Mouse (Mus musculus) heart, embryonic 12.5 days (tissue): ENCODE measurements around the gene Asic4. TPM values are rescaled to one million over a fixed set of nuclear protein-coding genes. Genes with fewer than 3 reads are reported as not detected.

Experiments
- ATAC-seq: fragments of 200-750 bp; cut with Nextera tagmentation; 2 replicates; pipeline ENCODE4 v1.8.0; 2017; ENCODE audit warnings: moderate TSS enrichment, moderate library complexity; ENCODE audit not compliant: insufficient number of reproducible peaks, low FRiP score
- H3K27ac ChIP-seq: fragments of 300-500 bp; sonication (generic); 2 replicates; pipeline ENCODE4 v1.5.1; 2016; ENCODE audit warnings: mild to moderate bottlenecking, moderate library complexity; ENCODE audit not compliant: poor library complexity, severe bottlenecking
- H3K27me3 ChIP-seq: fragments of 300-500 bp; sonication (generic); replicated peaks from 2 replicates; pipeline ENCODE4 v1.6.1; 2016; ENCODE audit warnings: mild to moderate bottlenecking, moderate library complexity
- H3K36me3 ChIP-seq: fragments of 300-500 bp; sonication (generic); 2 replicates; pipeline ENCODE4 v1.6.1; 2016; ENCODE audit warnings: mild to moderate bottlenecking, moderate library complexity
- H3K4me1 ChIP-seq: fragments of 300-500 bp; sonication (generic); replicated peaks from 2 replicates; pipeline ENCODE4 v1.6.1; 2016; ENCODE audit warnings: mild to moderate bottlenecking
- H3K4me2 ChIP-seq: fragments of 300-500 bp; sonication (generic); 2 replicates; pipeline ENCODE4 v1.6.1; 2016; ENCODE audit warnings: mild to moderate bottlenecking, moderate library complexity
- H3K4me3 ChIP-seq: fragments of 300-500 bp; sonication (generic); 2 replicates; pipeline ENCODE4 v1.5.1; 2016; ENCODE audit warnings: mild to moderate bottlenecking
- H3K9ac ChIP-seq: fragments of 300-500 bp; sonication (generic); 2 replicates; pipeline ENCODE4 v1.6.1; 2016; ENCODE audit warnings: mild to moderate bottlenecking, moderate library complexity
- H3K9me3 ChIP-seq: fragments of 300-500 bp; sonication (generic); replicated peaks from 2 replicates; pipeline ENCODE4 v1.6.1; 2016; ENCODE audit warnings: mild to moderate bottlenecking, moderate library complexity
- WGBS: fragments of 180-500 bp; shearing (Covaris S2); methylation state at CpG from one replicate; pipeline ENCODE4 v1.1.7; 2016; 5-methylcytosine and 5-hydroxymethylcytosine counted together
- polyA plus RNA-seq: library from polyadenylated mRNA; unstranded; fragments of >200 nt; fragmentation: Nextera tagmentation; extraction: Ambion mirVana; gene quantifications from 2 replicates; pipeline ENCODE4 v1.2.1, GENCODE M21; 2016

Gene Asic4
- 0.24 and 0.33 TPM in 2 replicates for polyA plus RNA-seq

DNA sequence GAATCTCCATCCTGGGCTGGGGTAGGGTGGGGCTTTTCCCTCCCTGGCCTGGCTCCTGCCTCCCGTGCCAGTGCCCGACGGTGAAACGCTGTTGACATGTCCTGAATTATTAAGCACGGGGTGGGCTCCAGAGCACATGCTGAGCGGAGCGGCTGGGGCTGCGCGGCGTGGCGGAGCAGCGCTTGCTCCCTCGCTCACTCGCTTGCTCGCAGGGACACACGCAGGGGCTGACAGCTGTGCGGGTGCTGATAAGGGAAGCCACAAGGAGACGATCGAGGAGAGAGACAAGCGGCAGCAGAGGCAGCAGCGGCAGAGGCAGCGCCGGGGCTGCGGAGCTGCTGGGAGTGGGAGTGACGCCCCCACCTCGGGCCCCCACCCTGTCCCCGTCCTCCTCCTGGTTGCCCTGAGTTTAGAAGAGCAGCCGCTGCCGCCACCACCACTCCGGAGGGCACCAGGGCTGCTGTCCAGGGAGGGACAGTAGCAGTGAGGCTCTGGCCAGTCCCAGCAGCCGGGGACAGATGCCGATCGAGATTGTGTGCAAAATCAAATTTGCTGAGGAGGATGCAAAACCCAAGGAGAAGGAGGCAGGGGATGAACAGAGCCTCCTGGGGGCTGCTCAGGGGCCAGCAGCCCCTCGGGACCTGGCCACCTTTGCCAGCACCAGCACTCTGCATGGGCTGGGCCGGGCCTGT lies at the start of gene Asic4:
Gene Asic4, plus strand, starts transcription at position 123 of the 692 bp plus-strand sequence.
- Histone ChIP-seq H3K27me3 (peaks cover 88% of the 10 kb centered on the region), H3K4me1 (peaks cover 59% of the 10 kb centered on the region), H3K4me3 (peak within 1 kb of the TSS; percentile 36), H3K4me2 (peak within 1 kb of the TSS; percentile 71), H3K9ac (peak within 1 kb of the TSS; percentile 53), H3K9me3 (no peaks in the 10 kb centered on the region), H3K36me3 (no peaks in the 10 kb centered on the region), H3K27ac (no peak within 1 kb of the TSS)
- no peak for ATAC-seq
- WGBS = 1% methylated on average over 35 of the region's 35 CpGs

DNA sequence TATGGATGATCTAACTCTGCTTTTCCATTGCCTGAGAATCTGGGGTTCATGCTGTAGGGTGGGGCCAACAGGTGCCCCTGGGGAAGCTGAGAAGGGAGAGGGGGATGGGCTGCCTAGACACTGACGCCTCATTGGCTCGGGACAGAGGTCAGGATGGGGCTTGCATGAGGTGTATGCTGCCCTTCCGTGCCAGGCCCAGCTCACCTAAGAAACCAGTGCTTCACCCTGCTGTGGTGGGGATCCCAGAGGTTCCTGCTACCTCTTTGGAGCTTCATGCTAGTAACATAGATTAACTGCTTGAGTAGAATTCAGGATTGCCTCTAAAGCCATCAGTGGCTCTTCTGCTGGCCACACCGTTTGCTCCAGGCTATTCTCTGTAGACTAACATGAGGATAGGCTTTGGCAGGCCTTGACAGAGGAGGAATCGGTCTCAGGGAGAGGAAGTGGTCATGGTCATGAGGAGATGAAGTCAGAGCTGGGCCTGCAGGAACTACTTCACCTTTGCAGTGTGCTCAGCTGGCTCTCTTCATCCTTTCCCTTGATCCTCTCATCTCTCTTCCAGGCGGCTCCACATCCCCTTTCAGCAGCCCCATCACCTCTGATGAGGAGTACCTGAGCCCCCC lies 49.6 kb upstream of the Asic4 start:
- WGBS = 20% methylated on average over 6 of the region's 6 CpGs
- ATAC-seq = 0 out of 2 replicates have a peak, but pooled peaks have one; percentile 13
- peaks cover 65% of the 10 kb centered on the region for H3K36me3 ChIP-seq

DNA sequence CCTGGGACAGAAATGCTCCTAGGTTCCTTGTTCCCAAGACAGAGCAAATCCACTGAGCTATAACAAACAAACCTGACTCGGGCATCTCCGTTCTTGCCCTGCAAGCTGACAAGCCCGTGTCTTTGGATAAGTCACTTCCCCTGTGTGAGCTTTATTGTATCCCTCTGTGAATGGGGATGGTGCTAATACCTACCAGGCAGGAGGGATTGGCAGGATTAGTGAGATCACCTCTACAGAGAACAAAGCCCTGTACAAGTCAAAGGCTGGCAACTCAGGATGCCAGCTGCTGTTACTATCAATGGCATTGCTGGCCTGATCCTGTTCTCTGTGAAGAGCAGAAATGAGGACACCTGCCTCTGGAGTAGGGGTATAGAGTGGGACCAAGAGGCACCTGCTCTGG lies 44.7 kb upstream of the Asic4 start:
- peaks cover 78% of the 10 kb centered on the region for H3K36me3 ChIP-seq
- H3K9ac ChIP-seq = no peak overlapping the region
- H3K4me3 ChIP-seq = no peak overlapping the region
- H3K27ac ChIP-seq = 0 out of 2 replicates have a peak overlapping the region, but pooled peaks have one; percentile 5
- H3K4me1 ChIP-seq = peaks cover 77% of the 10 kb centered on the region
- no peak for ATAC-seq
- H3K4me2 ChIP-seq = no peak overlapping the region
- H3K27me3 ChIP-seq = no peaks in the 10 kb centered on the region
- WGBS = 77% methylated on average over 3 of the region's 3 CpGs
- H3K9me3 ChIP-seq = no peaks in the 10 kb centered on the region

More for the DNA sequence above, 49.6 kb upstream of the Asic4 start:
- Histone ChIP-seq H3K4me3 (peak overlapping the region; percentile 49), H3K9me3 (no peaks in the 10 kb centered on the region), H3K9ac (peak overlapping the region; percentile 76), H3K4me1 (peaks cover 64% of the 10 kb centered on the region), H3K4me2 (peak overlapping the region; percentile 79), H3K27me3 (no peaks in the 10 kb centered on the region), H3K27ac (peak overlapping the region; percentile 100)

DNA sequence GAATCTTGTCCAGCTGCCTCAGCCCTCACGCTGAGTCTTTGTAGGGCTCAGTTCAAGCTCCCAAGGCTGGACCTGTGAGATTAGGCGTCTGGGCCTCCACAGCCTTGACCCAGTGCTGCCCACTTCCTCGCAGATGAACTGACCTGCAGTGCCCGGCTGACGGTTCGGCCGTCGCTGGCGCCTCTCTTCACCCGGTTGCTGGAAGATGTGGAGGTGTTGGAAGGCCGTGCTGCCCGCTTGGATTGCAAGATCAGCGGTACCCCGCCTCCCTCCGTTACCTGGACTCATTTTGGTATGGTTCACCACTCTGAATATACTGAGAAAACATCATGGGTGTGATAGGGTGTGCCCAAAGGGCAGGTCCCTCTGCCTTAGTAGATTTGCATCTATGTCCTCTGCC lies 44.1 kb upstream of the Asic4 start:
- Histone ChIP-seq H3K9me3 (no peaks in the 10 kb centered on the region), H3K4me3 (no peak overlapping the region), H3K4me2 (no peak overlapping the region), H3K27me3 (no peaks in the 10 kb centered on the region), H3K27ac (0 out of 2 replicates have a peak overlapping the region, but pooled peaks have one; percentile 5), H3K36me3 (peaks cover 81% of the 10 kb centered on the region), H3K9ac (peak overlapping the region; percentile 5; the same call in 1 of the 2 replicates), H3K4me1 (peaks cover 76% of the 10 kb centered on the region)
- ATAC-seq = no peak
- WGBS = 89% methylated on average over 15 of the region's 15 CpGs

DNA sequence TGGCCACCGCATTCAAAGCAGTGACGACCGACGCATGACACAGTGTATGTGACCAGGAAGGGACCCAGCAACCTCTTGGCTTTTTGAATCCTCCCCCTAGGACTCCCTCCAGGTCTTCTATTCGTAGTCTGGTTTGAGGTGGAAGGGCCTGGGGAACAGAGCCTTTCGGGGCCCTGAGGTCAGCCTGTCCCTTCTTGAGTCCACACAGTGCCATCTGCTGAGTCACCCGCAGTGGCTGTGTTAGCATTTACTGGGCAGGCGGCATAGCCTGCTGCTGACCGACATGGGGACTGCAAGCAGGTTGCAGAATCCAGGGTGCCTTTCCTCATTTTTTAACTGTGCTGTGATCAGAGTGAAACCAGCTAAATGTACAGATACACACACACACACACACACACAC lies 43.2 kb upstream of the Asic4 start:
- H3K27me3 ChIP-seq = no peaks in the 10 kb centered on the region
- H3K4me2 ChIP-seq = no peak overlapping the region
- no peaks in the 10 kb centered on the region for H3K9me3 ChIP-seq
- peaks cover 69% of the 10 kb centered on the region for H3K4me1 ChIP-seq
- ATAC-seq = no peak
- H3K4me3 ChIP-seq = no peak overlapping the region
- H3K36me3 ChIP-seq = peaks cover 81% of the 10 kb centered on the region
- H3K27ac ChIP-seq = peak overlapping the region; percentile 90
- WGBS = 79% methylated on average over 9 of the region's 9 CpGs
- H3K9ac ChIP-seq = peak overlapping the region; percentile 14; the same call in 1 of the 2 replicates

DNA sequence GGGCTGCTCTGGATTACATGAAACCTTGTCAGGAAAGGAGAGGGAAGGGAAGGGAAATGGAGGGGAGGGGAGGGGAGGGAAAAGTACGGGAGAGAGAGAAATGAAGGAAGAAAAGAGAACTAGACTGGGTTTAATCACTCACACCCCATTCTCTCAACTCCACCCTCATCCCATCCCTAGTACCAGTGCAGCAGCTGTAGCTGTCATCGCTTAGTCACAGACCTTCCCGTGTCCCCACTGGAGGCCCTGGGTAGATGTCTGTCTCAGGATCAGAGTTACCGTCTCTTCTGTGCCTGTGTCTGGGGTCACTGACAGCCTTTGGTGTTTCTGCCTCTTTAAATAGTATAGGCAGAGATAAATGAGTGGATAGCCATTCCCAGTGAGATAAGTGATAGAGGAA lies 42.0 kb upstream of the Asic4 start:
- Histone ChIP-seq H3K4me2 (0 out of 2 replicates have a peak overlapping the region, but pooled peaks have one; percentile 0), H3K4me1 (peaks cover 65% of the 10 kb centered on the region), H3K4me3 (no peak overlapping the region), H3K9ac (no peak overlapping the region), H3K27me3 (no peaks in the 10 kb centered on the region), H3K27ac (peak overlapping the region; percentile 90), H3K9me3 (no peaks in the 10 kb centered on the region), H3K36me3 (peaks cover 80% of the 10 kb centered on the region)
- WGBS = 25% methylated on average over 4 of the region's 4 CpGs
- ATAC-seq = peak; percentile 66; the same call in 1 of the 2 replicates

DNA sequence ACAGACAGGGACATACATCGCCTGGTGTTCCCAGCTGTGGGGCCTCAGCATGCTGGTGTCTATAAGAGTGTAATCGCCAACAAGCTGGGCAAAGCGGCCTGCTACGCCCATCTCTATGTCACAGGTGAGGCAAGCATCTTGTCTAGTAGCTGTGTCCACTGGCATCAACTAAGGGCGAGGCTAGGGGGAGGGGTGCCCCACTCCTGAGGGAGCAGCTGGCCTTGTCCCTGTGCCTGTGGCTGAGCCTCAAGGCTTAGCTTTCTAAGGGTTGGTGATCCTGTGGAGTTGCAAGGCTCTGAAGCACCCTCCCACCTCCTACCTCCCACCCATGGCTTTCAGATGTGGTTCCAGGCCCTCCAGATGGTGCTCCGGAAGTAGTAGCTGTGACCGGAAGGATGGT lies 40.3 kb upstream of the Asic4 start:
- 89% methylated on average over 7 of the region's 7 CpGs for WGBS
- Histone ChIP-seq H3K36me3 (peaks cover 76% of the 10 kb centered on the region), H3K4me1 (peaks cover 62% of the 10 kb centered on the region), H3K9ac (no peak overlapping the region), H3K27me3 (no peaks in the 10 kb centered on the region), H3K4me3 (no peak overlapping the region), H3K9me3 (no peaks in the 10 kb centered on the region), H3K27ac (no peak overlapping the region), H3K4me2 (no peak overlapping the region)
- no peak for ATAC-seq

DNA sequence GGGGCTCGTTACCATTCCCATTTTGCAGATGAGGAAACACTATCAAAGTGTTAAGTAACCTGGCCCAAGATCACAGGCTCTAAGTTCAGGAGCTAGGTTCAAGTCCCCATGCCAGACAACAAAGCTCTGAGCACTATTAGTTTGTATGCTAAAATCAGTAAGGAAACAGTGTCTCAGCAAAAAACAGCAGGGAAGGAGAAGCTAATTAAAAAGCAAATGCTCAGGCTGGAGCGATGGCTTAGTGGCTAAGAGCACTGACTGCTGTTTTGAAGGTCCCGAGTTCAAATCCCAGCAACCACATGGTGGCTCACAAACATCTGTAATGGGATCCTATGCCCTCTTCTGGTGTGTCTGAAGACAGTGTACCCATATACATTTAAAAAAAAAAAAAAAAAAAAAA lies 38.0 kb upstream of the Asic4 start:
- H3K4me2 ChIP-seq = no peak overlapping the region
- H3K4me3 ChIP-seq = no peak overlapping the region
- no peaks in the 10 kb centered on the region for H3K27me3 ChIP-seq
- WGBS = 92% methylated on average over 3 of the region's 3 CpGs
- H3K9ac ChIP-seq = no peak overlapping the region
- peaks cover 48% of the 10 kb centered on the region for H3K4me1 ChIP-seq
- H3K27ac ChIP-seq = no peak overlapping the region
- peaks cover 76% of the 10 kb centered on the region for H3K36me3 ChIP-seq
- ATAC-seq = no peak
- H3K9me3 ChIP-seq = no peaks in the 10 kb centered on the region

DNA sequence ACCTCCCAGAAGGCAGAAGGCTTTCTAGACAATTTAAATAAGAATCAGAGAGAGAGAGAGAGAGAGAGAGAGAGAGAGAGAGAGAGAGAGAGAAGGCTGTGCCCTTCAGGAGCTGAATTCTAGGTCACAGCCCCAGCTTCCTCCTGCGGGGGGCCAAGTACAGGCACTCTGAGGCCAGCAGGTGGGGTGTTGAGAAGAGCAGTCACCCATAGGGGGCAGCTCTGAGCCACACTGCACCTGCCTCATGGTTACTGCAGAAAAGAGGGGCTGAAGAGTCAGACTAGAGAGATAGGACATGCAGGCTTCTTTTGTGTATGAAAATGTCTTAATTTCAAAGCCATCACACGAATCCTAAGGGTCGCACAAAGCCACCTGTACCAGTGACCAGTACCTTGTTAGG lies 36.5 kb upstream of the Asic4 start:
- H3K4me3 ChIP-seq = no peak overlapping the region
- no peaks in the 10 kb centered on the region for H3K27me3 ChIP-seq
- peaks cover 34% of the 10 kb centered on the region for H3K4me1 ChIP-seq
- no peak overlapping the region for H3K4me2 ChIP-seq
- peaks cover 84% of the 10 kb centered on the region for H3K36me3 ChIP-seq
- peak overlapping the region; percentile 15; the same call in 1 of the 2 replicates for H3K27ac ChIP-seq
- H3K9ac ChIP-seq = peak overlapping the region; percentile 27; the same call in 1 of the 2 replicates
- WGBS = 60% methylated on average over 3 of the region's 3 CpGs
- H3K9me3 ChIP-seq = no peaks in the 10 kb centered on the region
- no peak for ATAC-seq

DNA sequence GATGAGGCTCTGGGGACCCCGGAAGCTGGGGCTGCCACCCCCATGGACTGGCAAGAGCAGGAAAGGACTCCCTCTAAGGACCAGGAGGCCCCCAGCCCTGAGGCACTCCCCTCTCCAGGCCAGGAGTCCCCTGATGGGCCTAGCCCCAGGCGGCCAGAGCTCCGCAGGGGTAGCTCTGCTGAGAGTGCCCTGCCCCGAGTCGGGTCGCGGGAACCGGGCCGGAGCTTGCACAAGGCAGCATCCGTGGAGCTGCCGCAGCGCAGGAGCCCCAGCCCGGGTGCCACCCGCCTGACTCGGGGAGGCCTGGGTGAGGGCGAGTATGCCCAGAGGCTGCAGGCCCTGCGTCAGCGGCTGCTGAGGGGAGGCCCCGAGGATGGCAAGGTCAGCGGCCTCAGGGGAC lies 28.4 kb upstream of the Asic4 start:
- Histone ChIP-seq H3K27ac (no peak overlapping the region), H3K4me3 (peak overlapping the region; percentile 30; the same call in 1 of the 2 replicates), H3K36me3 (peaks cover 71% of the 10 kb centered on the region), H3K9ac (peak overlapping the region; percentile 61), H3K9me3 (no peaks in the 10 kb centered on the region), H3K4me1 (peaks cover 39% of the 10 kb centered on the region), H3K27me3 (peaks cover 27% of the 10 kb centered on the region), H3K4me2 (peak overlapping the region; percentile 68)
- 21% methylated on average over 20 of the region's 20 CpGs for WGBS
- ATAC-seq = peak; percentile 31; the same call in 1 of the 2 replicates

DNA sequence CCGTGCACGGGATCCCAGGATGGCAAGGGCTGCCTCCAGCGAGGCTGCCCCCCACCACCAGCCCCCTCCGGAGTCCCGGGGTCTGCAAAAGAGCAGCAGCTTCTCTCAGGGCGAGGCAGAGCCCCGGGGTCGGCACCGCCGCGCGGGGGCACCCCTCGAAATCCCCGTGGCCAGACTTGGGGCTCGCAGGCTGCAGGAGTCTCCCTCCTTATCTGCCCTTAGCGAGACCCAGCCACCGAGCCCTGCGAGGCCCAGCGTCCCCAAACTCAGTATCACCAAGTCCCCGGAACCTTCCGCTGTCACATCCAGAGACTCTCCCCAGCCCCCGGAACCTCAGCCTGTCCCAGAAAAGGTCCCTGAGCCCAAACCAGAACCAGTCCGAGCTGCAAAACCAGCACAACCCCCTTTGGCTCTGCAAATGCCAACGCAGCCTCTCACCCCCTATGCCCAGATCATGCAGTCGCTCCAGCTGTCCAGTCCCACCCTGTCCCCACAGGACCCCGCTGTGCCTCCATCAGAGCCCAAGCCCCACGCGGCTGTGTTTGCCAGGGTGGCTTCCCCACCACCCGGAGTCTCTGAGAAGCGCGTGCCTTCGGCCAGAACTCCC lies 27.9 kb upstream of the Asic4 start:
- no peaks in the 10 kb centered on the region for H3K9me3 ChIP-seq
- H3K36me3 ChIP-seq = peaks cover 72% of the 10 kb centered on the region
- peaks cover 27% of the 10 kb centered on the region for H3K27me3 ChIP-seq
- no peak overlapping the region; the same call in 1 of the 2 replicates for H3K27ac ChIP-seq
- H3K4me2 ChIP-seq = peak overlapping the region; percentile 68
- 0 out of 2 replicates have a peak, but pooled peaks have one; percentile 31 for ATAC-seq
- peaks cover 44% of the 10 kb centered on the region for H3K4me1 ChIP-seq
- H3K4me3 ChIP-seq = peak overlapping the region; percentile 30
- H3K9ac ChIP-seq = peak overlapping the region; percentile 61
- 7% methylated on average over 32 of the region's 32 CpGs for WGBS
